Mouse (Mus musculus) induced T-regulatory cell, adult 2 months (primary cell): ENCODE results near the gene Gpx2.

ENCODE experiments used
- DNase-seq: peaks from one replicate; pipeline ENCODE4 v3.0.0-alpha.2; 2012; ENCODE audit warnings: low read depth

Gene Gpx2

GRCm38 (mm10) chr12:76750866-76751459 lies 44.4 kb downstream of the Gpx2 start:
- DNase-seq = no peak
